Mouse (Mus musculus) heart, postnatal 10 days (tissue): Measurements from ENCODE around the gene Lao1. TPM values are rescaled to one million over a fixed set of nuclear protein-coding genes. Genes with fewer than 3 reads are reported as not detected.

Experiments used
- DNase-seq, 2 experiments: peaks; one replicate each; pipeline ENCODE4 v3.0.0; 2021
- intact Hi-C: fragments of 180-260 bp; cut with DNase I; formaldehyde crosslinking; loops from one replicate; pipeline ENCODE4 v1.15.1; 2025
- total RNA-seq, 2 experiments: library from RNA; stranded (reverse); gene quantifications; 2 replicates each; pipeline ENCODE4 v1.2.3; 2021

Gene Lao1
- total RNA-seq, 2 experiments from 2014 or later: 0.38 TPM; not detected in 1

DNA sequence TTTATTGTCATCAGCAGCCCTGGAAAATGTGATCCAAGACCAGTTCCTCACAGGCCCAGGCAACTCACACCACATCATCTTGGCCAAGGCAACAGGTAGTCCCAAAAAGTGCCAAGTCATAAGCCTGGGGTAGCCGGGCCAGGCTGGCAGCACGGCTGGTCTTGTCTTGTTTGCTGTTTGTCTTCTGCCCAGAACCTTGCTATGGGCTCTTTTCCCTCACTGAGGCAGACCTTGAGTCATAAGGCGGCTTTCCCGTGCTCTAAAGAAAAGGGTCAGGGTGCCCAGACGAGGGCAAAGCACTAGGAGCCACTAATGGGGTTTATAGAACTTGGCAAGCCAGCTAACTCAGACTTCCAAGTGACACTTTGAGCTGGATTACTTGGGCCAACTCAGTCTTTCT, 51.7 kb downstream of the Lao1 start:
- intact Hi-C loops: no loop called here
- no peak for DNase-seq

DNA sequence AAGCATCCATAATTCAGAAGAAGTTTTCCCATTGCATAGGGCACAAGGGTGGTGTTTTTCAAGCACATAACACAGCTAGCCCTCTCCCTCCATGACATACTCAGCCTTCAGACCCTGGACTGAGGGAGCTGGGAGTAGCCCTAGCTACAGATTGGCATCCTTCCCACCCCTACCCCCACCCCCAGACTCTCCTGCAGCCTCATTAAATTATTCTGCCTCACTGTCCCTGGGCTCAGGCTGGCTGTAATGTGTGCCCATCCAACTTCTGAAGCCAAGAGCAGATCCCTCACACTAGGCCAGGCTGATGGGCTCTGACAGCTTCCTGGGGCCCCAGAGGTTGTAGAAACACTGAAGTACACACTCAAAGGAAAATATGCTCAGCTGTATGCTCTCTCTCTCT, 53.6 kb downstream of the Lao1 start:
- no peak for DNase-seq
- intact Hi-C loops: no loop called here

- intact Hi-C loops: no loop called here
- no peak for DNase-seq
Observed at GRCm38 (mm10) chr4:119015557-119015956, 54.2 kb downstream of the Lao1 start.

- intact Hi-C loops: no loop called here
- DNase-seq: no peak
Observed at GRCm38 (mm10) chr4:119017078-119017477, 55.7 kb downstream of the Lao1 start.

Other genes with a start within 250 kb of the Lao1 start
- gene Olfr1340, start 241.4 kb upstream of the Lao1 start, total RNA-seq: not detected
- not detected for gene Olfr1339, start 229.4 kb upstream of the Lao1 start, total RNA-seq
- gene Olfr1338, start 202.8 kb upstream of the Lao1 start, total RNA-seq: not detected
- gene Olfr1337, start 179.0 kb upstream of the Lao1 start, total RNA-seq: not detected
- gene Olfr1335, start 151.6 kb upstream of the Lao1 start, total RNA-seq: not detected
- gene Olfr1333, start 125.3 kb upstream of the Lao1 start, total RNA-seq: not detected
- gene Olfr1331, start 96.9 kb upstream of the Lao1 start, total RNA-seq: not detected
- gene Olfr1330, start 73.0 kb upstream of the Lao1 start, total RNA-seq: not detected
- gene Olfr1329, start 44.1 kb upstream of the Lao1 start, total RNA-seq: not detected
- not detected for gene Olfr1328, start 23.0 kb upstream of the Lao1 start, total RNA-seq
- 1 to 10 TPM; 5.1 to 7.7 TPM for gene Slc2a1, start 147.1 kb downstream of the Lao1 start, total RNA-seq
- 10 to 100 TPM; 19.4 to 22.3 TPM for gene Zfp691, start 212.6 kb downstream of the Lao1 start, total RNA-seq
- gene Ermap, start 228.4 kb downstream of the Lao1 start, total RNA-seq: under 1 TPM in 1 of 2 experiments, not detected in 1; 0.12 TPM
- 10 to 100 TPM; 30.0 to 30.9 TPM for gene Svbp, start 233.7 kb downstream of the Lao1 start, total RNA-seq